Mouse (Mus musculus) CD4-positive, CD25-positive, alpha-beta regulatory T cell, adult 4 months (primary cell): Measurements from ENCODE around the gene Cmip. TPM values are rescaled to one million over a fixed set of nuclear protein-coding genes. Genes with fewer than 3 reads are reported as not detected.

Experiments used
- ATAC-seq: one replicate; pipeline ENCODE4 v1.8.0; 2017
- polyA plus RNA-seq, 2 experiments: library from polyadenylated mRNA; unstranded; fragments of 100-300 nt; shearing (Covaris generic); gene quantifications; one replicate each; pipeline ENCODE4 v1.2.1; 2017

The Cmip gene
- polyA plus RNA-seq, 2 experiments from 2014 or later, result 28.6 to 31.0 TPM

DNA sequence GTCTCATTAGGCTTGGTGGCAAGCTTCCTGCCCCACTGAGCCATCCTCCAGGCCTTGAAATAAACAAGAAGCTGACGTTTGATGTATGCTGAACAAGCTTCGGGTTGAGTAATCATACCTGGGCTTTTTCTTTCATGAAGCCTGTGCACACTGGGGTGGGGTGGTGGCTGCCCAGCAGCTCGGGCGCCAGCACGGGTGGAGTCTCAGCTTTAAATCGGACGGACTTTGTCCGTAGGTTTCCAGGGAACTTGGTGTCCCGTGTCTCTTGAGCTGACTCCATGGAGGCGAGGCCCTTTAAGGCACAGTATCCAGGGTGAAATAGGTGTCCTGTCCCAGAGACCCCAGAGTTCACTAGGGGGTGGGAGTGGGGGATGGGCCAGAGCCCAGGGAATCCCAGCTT, 42.3 kb downstream of the Cmip start:
- ATAC-seq, result peak; percentile 44

DNA sequence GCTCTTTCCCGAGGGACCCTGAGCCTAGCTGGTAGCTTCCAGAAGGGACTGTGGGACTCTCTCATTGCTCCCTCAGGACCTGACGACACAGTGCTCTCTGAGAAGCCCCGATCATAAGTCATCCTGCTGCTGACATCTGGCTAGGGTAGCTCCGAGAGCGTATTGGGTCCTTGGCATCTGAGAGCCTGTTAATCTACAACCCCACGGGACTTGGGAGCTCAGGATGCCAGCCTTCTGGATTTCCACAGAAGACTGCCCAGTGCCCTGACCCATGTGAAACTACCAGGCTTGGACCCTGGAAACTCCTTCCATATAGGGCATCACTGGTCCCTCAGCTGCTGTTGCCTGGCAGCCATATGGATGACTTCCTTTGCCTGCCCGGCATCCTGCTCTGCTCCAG, 43.3 kb downstream of the Cmip start:
- no peak for ATAC-seq

DNA sequence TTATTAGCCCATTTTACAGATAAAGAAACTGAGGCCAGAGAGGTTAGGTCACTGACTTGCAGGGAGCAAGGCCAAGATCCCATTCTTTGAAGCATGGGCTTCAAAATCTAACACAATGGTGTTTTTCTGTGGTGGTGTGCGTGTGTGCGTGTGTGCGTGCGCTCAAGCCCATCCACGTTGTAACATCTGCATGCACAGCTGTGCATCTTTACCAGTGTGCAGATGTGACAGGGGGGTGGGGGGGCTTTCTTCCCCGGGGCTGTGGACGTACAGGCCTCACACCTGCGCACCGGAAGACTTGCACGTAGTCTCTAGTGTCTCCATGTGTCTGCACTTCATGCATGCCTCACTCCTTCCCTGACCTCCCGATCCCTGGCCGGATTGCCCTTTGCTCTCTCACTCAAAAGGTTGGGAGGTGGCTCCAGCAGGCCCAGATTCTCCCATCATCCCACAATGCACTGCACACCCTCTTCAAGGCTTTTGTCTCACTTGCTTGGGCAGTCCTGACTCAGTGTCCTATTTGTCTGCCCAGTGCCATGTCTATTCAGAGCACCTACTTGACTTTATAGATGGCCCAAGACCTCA, 44.7 kb downstream of the Cmip start:
- ATAC-seq, result no peak

- ATAC-seq, result no peak
Measured at GRCm38 (mm10) chr8:117302072-117302471, 45.2 kb downstream of the Cmip start.

- peak; percentile 55 for ATAC-seq
Measured at GRCm38 (mm10) chr8:117303666-117304065, 46.8 kb downstream of the Cmip start.

DNA sequence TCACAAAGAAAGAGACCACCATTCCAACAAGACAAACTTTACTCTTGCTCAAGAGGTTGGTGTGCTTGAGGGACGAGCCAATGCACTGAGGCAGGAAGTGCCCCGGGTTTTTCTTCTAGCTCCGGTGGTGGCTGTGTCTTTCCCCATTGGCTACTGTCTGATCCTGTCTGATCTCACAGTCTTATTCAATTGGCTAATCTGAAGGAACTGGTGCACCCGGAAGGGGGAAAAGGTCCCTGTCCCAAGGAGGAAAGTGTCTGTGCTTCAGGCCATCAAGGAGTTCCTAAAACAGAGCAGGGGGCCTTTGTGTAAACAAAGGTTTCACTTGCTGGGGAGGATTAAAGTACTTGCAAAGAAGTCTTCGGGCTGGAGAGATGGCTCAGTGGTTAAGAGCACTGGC, 48.5 kb downstream of the Cmip start:
- ATAC-seq, result peak; percentile 86

DNA sequence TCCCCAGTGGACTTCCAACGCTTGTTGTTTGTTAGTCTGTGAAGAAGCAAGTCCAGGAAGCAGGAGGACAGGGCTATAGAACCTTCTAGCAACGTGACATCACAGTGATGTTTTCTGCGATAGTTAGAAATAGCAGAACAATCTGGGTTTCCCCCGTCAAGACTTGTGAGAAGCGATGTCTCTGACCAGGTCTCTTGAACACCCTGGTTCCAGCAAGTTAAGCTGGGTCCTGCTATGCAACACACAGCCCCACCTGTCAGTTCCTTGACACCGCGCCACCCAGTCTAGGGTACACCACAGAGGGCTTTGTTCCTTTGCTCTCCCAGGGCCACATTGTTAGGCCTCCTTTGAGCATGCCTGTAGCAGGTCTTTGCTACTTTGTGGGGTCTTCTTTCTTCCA, 49.9 kb downstream of the Cmip start:
- ATAC-seq, result no peak

DNA sequence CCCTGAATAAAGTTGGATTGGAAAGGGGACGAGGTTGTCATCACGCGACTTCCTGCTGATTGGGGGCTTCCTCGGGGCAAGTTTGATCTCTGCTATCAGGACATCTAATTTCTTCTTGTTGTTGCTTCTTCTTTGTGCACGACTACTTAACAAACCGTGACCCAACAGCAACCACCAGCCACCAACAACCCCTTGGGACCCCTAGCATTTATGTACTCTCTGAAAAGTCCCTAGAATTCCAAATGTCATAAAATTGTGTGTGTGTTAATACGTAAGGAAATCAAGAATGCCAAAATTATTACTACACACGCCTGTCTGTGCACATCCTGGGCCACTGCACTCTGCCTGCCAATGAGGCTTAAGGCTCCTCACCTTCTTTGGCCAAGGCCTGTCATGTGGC, 50.4 kb downstream of the Cmip start:
- ATAC-seq, result no peak

- no peak for ATAC-seq
Measured at GRCm38 (mm10) chr8:117308303-117309095, 51.6 kb downstream of the Cmip start.

DNA sequence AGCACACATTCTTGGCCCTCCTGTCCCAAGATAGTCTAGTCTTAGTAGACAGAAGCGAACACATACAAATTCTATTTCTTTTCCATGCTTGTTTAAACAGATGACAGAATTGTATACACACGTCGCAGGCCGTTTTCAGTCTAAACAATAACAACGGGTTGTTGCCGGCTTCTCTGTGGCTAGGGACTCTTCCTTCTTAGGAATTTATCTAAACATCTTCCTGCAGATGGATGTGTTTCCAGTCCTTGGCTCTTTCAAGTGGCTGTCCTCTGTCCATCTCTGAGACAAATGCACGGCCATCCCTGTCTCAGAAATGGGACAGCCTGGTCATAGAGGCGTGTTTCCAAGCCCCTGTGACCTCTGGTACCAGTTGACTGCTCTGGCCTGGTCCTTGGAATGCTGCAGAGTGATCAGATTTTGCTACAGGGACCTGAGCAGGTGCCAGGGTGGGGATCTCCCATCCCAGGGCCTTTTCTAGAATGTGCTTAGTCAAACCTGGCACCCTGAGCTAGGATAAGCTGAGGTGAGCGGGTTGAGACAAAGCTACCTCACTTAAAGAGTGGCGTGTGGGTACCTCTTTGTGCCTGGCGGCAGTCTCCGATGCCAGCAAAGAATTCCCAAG, 52.9 kb downstream of the Cmip start:
- no peak for ATAC-seq

DNA sequence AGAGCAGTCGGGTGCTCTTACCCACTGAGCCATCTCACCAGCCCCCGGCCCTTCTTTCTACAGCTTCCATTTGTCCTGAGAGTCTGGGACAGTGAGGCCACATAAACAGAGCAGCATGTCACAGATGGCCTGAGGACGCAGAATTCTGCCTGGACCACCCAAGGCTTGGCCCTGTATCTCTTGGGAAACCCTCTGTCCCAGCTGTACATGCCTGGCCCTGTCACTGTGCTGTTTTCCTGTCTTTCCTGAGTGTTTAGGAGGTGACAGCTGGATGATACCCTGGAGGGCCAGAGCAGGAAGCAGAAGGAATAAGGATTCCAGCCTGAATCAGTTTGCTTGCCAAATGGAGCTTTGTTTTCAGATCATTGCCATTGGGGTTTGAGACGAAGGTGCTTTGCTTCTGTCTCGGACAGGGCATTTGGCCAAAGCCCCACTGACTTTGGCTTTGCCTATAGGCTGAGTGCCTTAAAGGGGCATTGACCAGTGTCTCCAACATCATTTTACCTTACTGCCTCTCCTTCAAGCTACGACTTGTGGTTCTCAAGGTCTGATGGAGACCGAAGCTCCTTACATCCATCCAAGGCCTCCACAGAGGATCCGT, 54.2 kb downstream of the Cmip start:
- ATAC-seq, result no peak

GRCm38 (mm10) chr8:117314308-117314953, 57.6 kb downstream of the Cmip start:
- no peak for ATAC-seq

DNA sequence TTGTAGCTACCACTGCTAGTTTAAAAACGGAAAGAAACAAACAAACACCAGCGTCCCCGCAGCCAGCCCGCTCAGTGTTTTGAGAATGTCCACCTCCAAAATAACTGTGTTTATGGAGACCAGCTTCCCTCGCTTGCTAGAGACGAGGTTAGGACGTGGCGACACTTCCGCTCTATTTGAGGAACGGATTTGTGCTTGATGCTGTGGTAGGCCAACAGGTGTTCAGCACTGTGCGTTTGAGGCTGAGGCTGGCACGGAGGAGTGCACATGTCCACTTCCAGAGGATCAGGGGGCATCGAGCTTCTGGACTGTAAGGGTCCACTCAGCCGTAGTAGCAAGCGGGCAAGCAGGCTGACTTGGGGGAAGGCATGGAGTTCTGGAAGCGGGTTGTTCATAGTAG, 58.9 kb downstream of the Cmip start:
- no peak for ATAC-seq

DNA sequence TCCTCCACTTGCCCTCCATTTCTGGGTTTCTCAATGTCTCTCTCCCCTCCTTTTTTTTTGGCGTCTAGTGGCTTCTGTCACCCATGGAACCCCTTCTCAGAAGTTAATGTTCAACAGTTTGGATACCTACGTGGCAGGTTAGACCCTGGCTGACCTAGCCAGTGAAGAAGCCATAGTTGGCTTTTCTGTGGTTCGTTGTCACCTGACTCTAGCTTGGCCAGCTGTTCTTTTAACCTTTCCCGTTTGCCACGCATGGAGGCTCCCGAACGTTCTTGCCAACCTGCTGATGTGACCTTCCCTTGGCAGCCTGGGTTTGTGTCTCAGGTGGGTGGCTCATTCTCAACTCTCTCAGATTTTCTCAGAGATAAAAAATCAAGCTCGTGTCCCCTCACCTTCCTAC, 60.6 kb downstream of the Cmip start:
- ATAC-seq, result no peak

GRCm38 (mm10) chr8:117318911-117319826, 62.3 kb downstream of the Cmip start:
- no peak for ATAC-seq

DNA sequence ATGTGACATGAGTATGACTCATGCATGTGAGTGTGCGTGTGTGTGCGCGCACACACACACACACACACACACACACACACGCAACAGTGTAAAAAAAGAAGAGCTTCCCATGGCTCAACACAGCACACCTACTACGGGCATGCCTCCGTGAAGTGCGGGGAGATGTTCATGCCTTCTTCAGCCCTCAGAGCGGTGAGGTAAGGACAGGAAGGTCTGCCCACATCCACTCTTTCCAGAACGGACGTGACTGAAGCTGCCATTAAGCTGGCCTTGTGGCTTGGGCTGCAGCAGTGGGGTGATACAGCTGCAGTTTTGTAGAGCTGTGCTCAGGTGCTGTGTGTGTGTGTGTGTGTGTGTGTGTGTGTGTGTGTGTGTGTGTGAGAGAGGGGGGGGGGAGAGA, 63.8 kb downstream of the Cmip start:
- ATAC-seq, result peak; percentile 18

DNA sequence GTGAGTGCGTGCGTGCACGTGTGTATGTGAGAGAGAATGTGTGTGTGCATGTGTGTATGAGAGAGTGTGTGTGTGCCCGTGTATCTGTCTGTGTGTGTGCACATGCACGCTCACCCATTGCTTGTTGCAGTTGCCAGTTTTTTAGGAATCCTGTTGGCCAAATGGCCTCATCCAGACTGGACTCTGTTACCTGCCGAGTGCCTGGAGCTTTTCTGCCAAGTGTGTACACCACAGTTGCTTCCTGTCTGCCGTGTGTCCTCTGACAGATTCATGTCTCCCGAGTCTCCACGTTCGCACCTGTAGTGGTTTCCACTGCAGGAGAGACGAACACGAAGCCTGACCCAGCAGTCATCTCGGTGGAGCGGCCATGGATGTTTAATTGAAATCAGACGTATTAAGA, 64.4 kb downstream of the Cmip start:
- no peak for ATAC-seq

- peak; percentile 93 for ATAC-seq
Measured at GRCm38 (mm10) chr8:117322021-117322420, 65.2 kb downstream of the Cmip start.

- no peak for ATAC-seq
Measured at GRCm38 (mm10) chr8:117322715-117323310, 65.9 kb downstream of the Cmip start.

DNA sequence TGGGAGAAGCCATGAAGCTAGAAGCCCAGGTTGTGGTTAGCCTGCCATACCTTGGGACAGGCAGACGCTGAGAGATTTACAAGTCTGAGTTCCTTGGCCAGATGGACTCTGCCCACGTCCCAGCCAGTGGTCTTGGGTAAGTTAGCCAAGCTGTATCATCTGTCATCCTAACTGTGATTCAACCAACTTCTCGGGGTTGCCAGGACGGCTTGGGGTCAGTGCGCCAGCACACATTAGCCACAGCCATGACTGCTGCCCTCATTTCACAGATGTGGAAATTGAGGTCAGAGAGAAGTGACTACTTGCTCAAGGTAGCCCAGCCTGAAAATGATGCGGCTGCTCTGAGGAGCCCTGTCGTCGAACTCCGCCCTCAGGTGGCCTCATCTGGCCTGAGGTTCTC, 68.0 kb downstream of the Cmip start:
- ATAC-seq, result no peak

DNA sequence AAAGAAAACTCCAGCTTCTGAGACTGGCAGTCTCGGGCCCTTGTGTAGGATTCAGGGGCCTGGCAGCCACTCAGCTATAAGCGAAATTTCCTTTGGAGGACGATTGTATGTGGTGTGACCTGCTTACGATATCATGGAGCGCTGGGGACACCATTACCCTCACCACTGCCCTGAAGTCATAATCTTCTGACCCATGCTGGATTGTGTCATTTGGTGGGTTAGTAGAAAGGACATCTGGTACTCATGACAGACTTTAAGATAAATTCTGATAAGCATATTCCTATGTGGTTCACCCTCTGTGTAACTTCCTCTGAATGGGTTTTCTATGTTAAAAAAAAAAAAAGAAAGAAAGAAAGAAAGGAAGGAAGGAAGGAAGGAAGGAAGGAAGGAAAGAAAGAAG, 69.9 kb downstream of the Cmip start:
- ATAC-seq, result no peak

- ATAC-seq, result no peak
Measured at GRCm38 (mm10) chr8:117327385-117327837, 70.5 kb downstream of the Cmip start.
